Mouse (Mus musculus) frontal cortex, postnatal 25 days (tissue): ENCODE results near the gene Gm4491.
A peak's percentile ranks its signal among the peaks of the same experiment; 100 is the strongest.

Source experiments
- DNase-seq, 2 experiments: peaks; one replicate each; pipeline ENCODE4 v3.0.0; 2022; ENCODE audit warnings: low spot score in 2 of 2

The Gm4491 gene

GRCm38 (mm10) chr14:57082863-57083262 lies 32.8 kb downstream of the Gm4491 start:
- no peak for DNase-seq

- no peak for DNase-seq
These were observed 40.1 kb downstream of the Gm4491 start for GRCm38 (mm10) chr14:57075537-57075936.

GRCm38 (mm10) chr14:57069906-57070305 lies 45.8 kb downstream of the Gm4491 start:
- peak in 1 of 2 experiments; percentile 11 for DNase-seq

GRCm38 (mm10) chr14:57066053-57066452 lies 49.6 kb downstream of the Gm4491 start:
- DNase-seq, result no peak
